Mouse (Mus musculus): ENCODE data around the gene Cwc22. TPM values are rescaled to one million over a fixed set of nuclear protein-coding genes. Genes with fewer than 3 reads are reported as not detected.

Gene Cwc22
- polyA plus RNA-seq, 1 experiment from 2014 or later = 18.8 TPM

DNA sequence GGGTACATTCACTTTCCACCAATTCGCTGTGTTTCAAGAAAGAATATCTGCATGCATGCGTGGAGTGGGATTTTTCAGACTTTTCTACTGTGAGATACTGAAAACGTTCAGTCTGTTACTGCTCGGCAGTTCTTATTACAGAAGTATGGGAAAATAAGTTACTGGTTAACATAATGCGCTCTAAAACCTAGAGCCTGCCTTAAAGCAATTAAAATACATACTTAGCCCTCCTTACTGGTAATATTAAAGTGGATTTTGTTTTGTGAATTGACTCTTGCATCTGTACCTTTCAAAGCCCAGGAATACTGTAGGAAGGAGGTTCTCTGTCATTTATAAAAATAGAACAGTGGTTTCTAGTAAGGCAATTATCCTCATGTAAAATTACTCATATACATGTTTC lies 56.8 kb downstream of the Cwc22 start:
- peaks cover 19% of the 10 kb centered on the region for H3K36me3 ChIP-seq (ENCODE audit: control insufficient read depth, insufficient read depth, low read length)
- no peak overlapping the region for H3K9ac ChIP-seq (ENCODE audit: low read length)
- H3K4me3 ChIP-seq (ENCODE audit: control insufficient read depth in 1 of 2, insufficient read depth in 1 of 2, low read depth in 1 of 2, low read length in 2 of 2) = no peak overlapping the region
- no peaks in the 10 kb centered on the region for H3K27me3 ChIP-seq (ENCODE audit: control insufficient read depth, insufficient read depth, low read length)
- WGBS = 87% methylated on average over 5 of the region's 5 CpGs
- H3K27ac ChIP-seq (replicated peaks in 1 of 2; ENCODE audit: control insufficient read depth in 1 of 2, insufficient read depth in 1 of 2, low read depth in 2 of 2, low read length in 2 of 2) = no peak overlapping the region
- H3K4me1 ChIP-seq (ENCODE audit: control insufficient read depth in 2 of 2, insufficient read depth in 2 of 2, low read length in 2 of 2) = no peaks in the 10 kb centered on the region
- no peak for ATAC-seq (ENCODE audit: insufficient number of reproducible peaks, insufficient read depth, low FRiP score, low read depth)
- H3K4me2 ChIP-seq (ENCODE audit: low read length) = no peak overlapping the region
- H3K9me3 ChIP-seq (ENCODE audit: control insufficient read depth, low read length) = peaks cover 3% of the 10 kb centered on the region; the same call in 1 of the 2 replicates

DNA sequence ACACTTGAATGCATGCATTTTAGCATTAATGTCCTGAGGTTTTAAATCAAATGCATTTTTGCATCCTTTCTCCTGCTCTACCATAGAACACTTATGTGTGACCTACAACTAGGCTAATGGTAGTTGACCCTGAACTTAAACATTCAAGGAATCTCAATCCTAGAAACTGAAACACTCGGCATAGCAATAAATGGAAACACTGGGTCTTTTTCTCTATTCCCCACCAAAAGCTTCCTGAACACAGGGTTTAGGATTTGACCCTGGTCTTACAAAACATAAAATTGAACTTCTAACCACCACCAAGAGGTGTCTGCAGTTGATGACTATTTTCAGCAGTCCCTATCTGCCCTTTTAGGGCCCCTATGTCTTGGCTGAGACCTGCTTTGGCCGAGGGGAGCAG lies 57.3 kb downstream of the Cwc22 start:
- WGBS = 70% methylated on average over 2 of the region's 2 CpGs
- H3K9ac ChIP-seq (ENCODE audit: low read length) = no peak overlapping the region

DNA sequence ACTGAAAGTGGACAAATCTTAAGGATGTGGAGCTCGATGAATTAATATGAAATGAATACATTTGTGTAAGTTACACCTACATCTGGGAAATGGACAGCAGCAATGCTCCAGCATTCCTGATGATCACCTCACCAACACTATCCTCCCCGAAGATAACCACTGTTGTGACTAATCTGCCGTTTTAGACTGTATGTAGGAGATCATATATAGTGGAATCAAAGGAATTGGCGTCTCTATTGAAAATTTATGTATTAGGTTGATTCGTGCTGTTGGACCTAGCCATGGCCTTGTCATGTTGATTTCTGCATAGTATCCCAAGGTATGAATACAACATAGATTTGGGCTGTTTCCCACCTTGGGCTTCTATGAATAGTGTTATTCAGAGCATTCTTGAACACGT lies 58.1 kb downstream of the Cwc22 start:
- H3K27me3 ChIP-seq (ENCODE audit: control insufficient read depth, insufficient read depth, low read length) = no peaks in the 10 kb centered on the region
- 87% methylated on average over 6 of the region's 6 CpGs for WGBS
- no peaks in the 10 kb centered on the region for H3K4me1 ChIP-seq (ENCODE audit: control insufficient read depth in 2 of 2, insufficient read depth in 2 of 2, low read length in 2 of 2)
- peaks cover 3% of the 10 kb centered on the region; the same call in 1 of the 2 replicates for H3K9me3 ChIP-seq (ENCODE audit: control insufficient read depth, low read length)
- no peak for ATAC-seq (ENCODE audit: insufficient number of reproducible peaks, insufficient read depth, low FRiP score, low read depth)
- H3K4me2 ChIP-seq (ENCODE audit: low read length) = no peak overlapping the region
- no peak overlapping the region for H3K27ac ChIP-seq (replicated peaks in 1 of 2; ENCODE audit: control insufficient read depth in 1 of 2, insufficient read depth in 1 of 2, low read depth in 2 of 2, low read length in 2 of 2)
- peaks cover 8% of the 10 kb centered on the region; the same call in 1 of the 2 replicates for H3K36me3 ChIP-seq (ENCODE audit: control insufficient read depth, insufficient read depth, low read length)
- H3K4me3 ChIP-seq (ENCODE audit: control insufficient read depth in 1 of 2, insufficient read depth in 1 of 2, low read depth in 1 of 2, low read length in 2 of 2) = no peak overlapping the region
- H3K9ac ChIP-seq (ENCODE audit: low read length) = no peak overlapping the region

More for the DNA sequence above, 57.3 kb downstream of the Cwc22 start:
- Histone ChIP-seq H3K4me2 (ENCODE audit: low read length) (no peak overlapping the region), H3K36me3 (ENCODE audit: control insufficient read depth, insufficient read depth, low read length) (peaks cover 15% of the 10 kb centered on the region), H3K9me3 (ENCODE audit: control insufficient read depth, low read length) (peaks cover 3% of the 10 kb centered on the region; the same call in 1 of the 2 replicates), H3K27ac (replicated peaks in 1 of 2; ENCODE audit: control insufficient read depth in 1 of 2, insufficient read depth in 1 of 2, low read depth in 2 of 2, low read length in 2 of 2) (no peak overlapping the region), H3K4me3 (ENCODE audit: control insufficient read depth in 1 of 2, insufficient read depth in 1 of 2, low read depth in 1 of 2, low read length in 2 of 2) (no peak overlapping the region), H3K4me1 (ENCODE audit: control insufficient read depth in 2 of 2, insufficient read depth in 2 of 2, low read length in 2 of 2) (no peaks in the 10 kb centered on the region), H3K27me3 (ENCODE audit: control insufficient read depth, insufficient read depth, low read length) (no peaks in the 10 kb centered on the region)
- no peak for ATAC-seq (ENCODE audit: insufficient number of reproducible peaks, insufficient read depth, low FRiP score, low read depth)

DNA sequence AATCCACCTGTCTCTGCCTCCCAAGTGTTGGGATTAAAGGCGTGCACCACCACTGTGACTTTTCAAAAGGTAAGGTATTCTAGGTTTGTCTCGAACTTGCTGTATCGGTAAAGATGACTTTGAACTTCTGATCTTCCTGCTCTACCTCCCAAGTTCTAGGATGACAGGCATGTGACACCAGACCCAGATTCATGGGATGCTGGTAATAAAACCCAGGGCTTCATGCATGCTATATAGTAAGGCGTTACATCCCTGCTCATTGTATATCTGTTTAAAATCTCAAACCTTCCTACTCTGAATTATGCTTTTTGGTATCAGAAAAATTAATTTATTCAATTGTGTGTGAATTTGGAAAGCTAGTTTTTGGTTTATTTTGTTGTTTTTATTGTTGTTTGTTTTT lies 59.0 kb downstream of the Cwc22 start:
- Histone ChIP-seq H3K27me3 (ENCODE audit: control insufficient read depth, insufficient read depth, low read length) (no peaks in the 10 kb centered on the region), H3K36me3 (ENCODE audit: control insufficient read depth, insufficient read depth, low read length) (no peaks in the 10 kb centered on the region), H3K4me2 (ENCODE audit: low read length) (no peak overlapping the region), H3K4me3 (ENCODE audit: control insufficient read depth in 1 of 2, insufficient read depth in 1 of 2, low read depth in 1 of 2, low read length in 2 of 2) (no peak overlapping the region), H3K9me3 (ENCODE audit: control insufficient read depth, low read length) (peaks cover 3% of the 10 kb centered on the region; the same call in 1 of the 2 replicates), H3K27ac (replicated peaks in 1 of 2; ENCODE audit: control insufficient read depth in 1 of 2, insufficient read depth in 1 of 2, low read depth in 2 of 2, low read length in 2 of 2) (no peak overlapping the region), H3K4me1 (ENCODE audit: control insufficient read depth in 2 of 2, insufficient read depth in 2 of 2, low read length in 2 of 2) (no peaks in the 10 kb centered on the region), H3K9ac (ENCODE audit: low read length) (no peak overlapping the region)
- 82% methylated on average over 4 of the region's 4 CpGs for whole genome bisulfite sequencing
- no peak for ATAC-seq (ENCODE audit: insufficient number of reproducible peaks, insufficient read depth, low FRiP score, low read depth)

DNA sequence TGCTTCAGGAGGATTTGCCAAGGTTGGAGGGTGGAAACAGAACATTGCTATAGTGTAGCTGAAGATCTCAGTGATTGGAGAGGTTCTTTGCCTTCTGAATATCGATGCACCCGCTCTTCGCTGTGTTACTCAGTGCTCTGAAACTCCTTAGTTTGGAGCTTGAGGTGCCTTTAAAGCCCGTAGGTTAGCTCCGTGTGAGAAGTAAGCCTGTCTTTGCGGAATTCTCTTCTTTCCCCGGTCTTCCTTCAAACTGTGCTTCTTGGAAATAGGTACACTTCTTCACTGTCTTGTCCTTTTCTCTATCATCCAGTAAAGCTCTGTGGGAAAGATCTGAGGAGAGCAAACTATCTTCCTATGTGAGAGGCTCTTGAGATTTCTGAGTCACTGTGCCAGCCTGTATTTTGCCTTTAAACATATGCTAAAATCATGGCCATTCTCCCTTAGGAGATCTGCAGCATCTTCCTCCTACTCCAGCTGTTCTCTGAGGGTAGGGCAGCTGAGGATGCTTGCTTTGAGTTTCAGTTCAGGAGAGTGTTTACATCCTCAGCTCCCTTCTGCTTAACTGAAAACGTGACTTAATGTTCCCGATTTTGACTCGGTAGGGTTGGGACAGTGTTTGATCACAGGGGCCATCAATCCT lies 60.6 kb downstream of the Cwc22 start:
- Histone ChIP-seq H3K27ac (replicated peaks in 1 of 2; ENCODE audit: control insufficient read depth in 1 of 2, insufficient read depth in 1 of 2, low read depth in 2 of 2, low read length in 2 of 2) (no peak overlapping the region), H3K4me3 (ENCODE audit: control insufficient read depth in 1 of 2, insufficient read depth in 1 of 2, low read depth in 1 of 2, low read length in 2 of 2) (no peak overlapping the region), H3K9ac (ENCODE audit: low read length) (no peak overlapping the region), H3K36me3 (ENCODE audit: control insufficient read depth, insufficient read depth, low read length) (no peaks in the 10 kb centered on the region), H3K9me3 (ENCODE audit: control insufficient read depth, low read length) (0 out of 2 replicates have a peak, but pooled peaks cover under 1% of the 10 kb centered on the region), H3K4me1 (ENCODE audit: control insufficient read depth in 2 of 2, insufficient read depth in 2 of 2, low read length in 2 of 2) (no peaks in the 10 kb centered on the region), H3K27me3 (ENCODE audit: control insufficient read depth, insufficient read depth, low read length) (no peaks in the 10 kb centered on the region), H3K4me2 (ENCODE audit: low read length) (no peak overlapping the region)
- ATAC-seq (ENCODE audit: insufficient number of reproducible peaks, insufficient read depth, low FRiP score, low read depth) = no peak
- WGBS = 78% methylated on average over 10 of the region's 10 CpGs

DNA sequence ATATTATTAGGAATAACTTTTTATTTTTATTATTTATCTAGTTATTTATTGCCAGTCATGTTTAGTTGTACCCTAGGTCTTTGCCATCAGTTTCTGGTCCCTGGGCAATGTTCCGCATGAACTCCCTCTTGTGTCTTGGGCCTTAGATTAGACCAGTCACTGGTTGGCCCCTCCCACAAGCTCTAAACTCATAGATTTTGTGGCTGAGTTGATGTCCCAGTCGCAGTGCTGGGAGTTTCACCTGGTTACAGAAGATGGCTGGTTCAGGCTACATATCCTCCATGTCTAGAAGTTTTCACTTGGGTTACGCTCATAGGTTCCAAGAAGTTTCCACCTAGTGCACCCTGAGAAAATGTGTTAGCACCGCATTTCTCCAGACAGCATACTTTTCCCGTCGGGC lies 61.1 kb downstream of the Cwc22 start:
- H3K27ac ChIP-seq (replicated peaks in 1 of 2; ENCODE audit: control insufficient read depth in 1 of 2, insufficient read depth in 1 of 2, low read depth in 2 of 2, low read length in 2 of 2) = no peak overlapping the region
- H3K4me2 ChIP-seq (ENCODE audit: low read length) = no peak overlapping the region
- no peak overlapping the region for H3K4me3 ChIP-seq (ENCODE audit: control insufficient read depth in 1 of 2, insufficient read depth in 1 of 2, low read depth in 1 of 2, low read length in 2 of 2)
- H3K9me3 ChIP-seq (ENCODE audit: control insufficient read depth, low read length) = no peaks in the 10 kb centered on the region
- H3K27me3 ChIP-seq (ENCODE audit: control insufficient read depth, insufficient read depth, low read length) = no peaks in the 10 kb centered on the region
- WGBS = 75% methylated on average over 6 of the region's 6 CpGs
- no peaks in the 10 kb centered on the region for H3K4me1 ChIP-seq (ENCODE audit: control insufficient read depth in 2 of 2, insufficient read depth in 2 of 2, low read length in 2 of 2)
- ATAC-seq (ENCODE audit: insufficient number of reproducible peaks, insufficient read depth, low FRiP score, low read depth) = no peak
- no peaks in the 10 kb centered on the region for H3K36me3 ChIP-seq (ENCODE audit: control insufficient read depth, insufficient read depth, low read length)
- H3K9ac ChIP-seq (ENCODE audit: low read length) = no peak overlapping the region

DNA sequence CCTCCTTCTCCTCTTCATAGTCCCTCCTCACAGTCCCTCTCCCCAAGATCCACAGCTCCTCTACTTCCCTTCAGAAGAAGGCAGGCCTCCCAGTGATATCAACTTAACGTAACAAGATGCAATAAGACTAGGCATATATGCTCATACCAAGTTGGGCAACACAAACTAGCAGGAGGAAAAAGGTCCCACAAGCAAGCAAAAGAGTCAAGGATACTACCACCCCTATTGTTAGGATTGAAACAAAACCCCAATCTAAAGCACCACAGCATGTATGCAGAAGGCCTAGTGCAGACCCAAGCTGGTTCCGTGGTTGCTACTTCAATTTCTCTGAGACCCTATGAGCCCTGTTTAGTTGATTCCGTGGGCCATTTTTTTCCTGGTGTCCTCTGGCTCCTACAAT lies 61.7 kb downstream of the Cwc22 start:
- Histone ChIP-seq H3K4me3 (ENCODE audit: control insufficient read depth in 1 of 2, insufficient read depth in 1 of 2, low read depth in 1 of 2, low read length in 2 of 2) (no peak overlapping the region), H3K9me3 (ENCODE audit: control insufficient read depth, low read length) (no peaks in the 10 kb centered on the region), H3K27ac (replicated peaks in 1 of 2; ENCODE audit: control insufficient read depth in 1 of 2, insufficient read depth in 1 of 2, low read depth in 2 of 2, low read length in 2 of 2) (no peak overlapping the region), H3K9ac (ENCODE audit: low read length) (no peak overlapping the region), H3K4me2 (ENCODE audit: low read length) (no peak overlapping the region), H3K36me3 (ENCODE audit: control insufficient read depth, insufficient read depth, low read length) (no peaks in the 10 kb centered on the region), H3K27me3 (ENCODE audit: control insufficient read depth, insufficient read depth, low read length) (no peaks in the 10 kb centered on the region), H3K4me1 (ENCODE audit: control insufficient read depth in 2 of 2, insufficient read depth in 2 of 2, low read length in 2 of 2) (no peaks in the 10 kb centered on the region)
- ATAC-seq (ENCODE audit: insufficient number of reproducible peaks, insufficient read depth, low FRiP score, low read depth) = no peak
- 81% methylated on average over 3 of the region's 3 CpGs for WGBS

DNA sequence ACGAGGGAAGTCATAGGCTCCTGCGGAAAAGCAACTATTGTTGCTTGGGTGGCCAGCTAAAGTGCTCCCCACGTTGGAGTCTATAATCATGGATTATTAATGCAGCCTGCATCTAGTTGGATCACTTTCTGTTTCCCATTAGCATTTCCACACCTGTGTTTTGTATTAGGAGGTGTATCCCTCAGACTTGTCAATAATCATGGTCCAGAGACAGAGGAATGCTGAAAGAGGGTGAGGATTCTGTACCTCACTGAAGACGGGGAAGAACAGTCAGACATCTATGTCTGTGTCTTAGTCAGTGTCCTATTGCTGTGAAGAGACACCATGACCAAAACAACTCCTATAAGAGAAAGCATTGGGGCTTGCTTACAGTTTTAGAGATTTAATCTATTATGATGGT lies 63.2 kb downstream of the Cwc22 start:
- Histone ChIP-seq H3K9me3 (ENCODE audit: control insufficient read depth, low read length) (no peaks in the 10 kb centered on the region), H3K9ac (ENCODE audit: low read length) (no peak overlapping the region), H3K4me3 (ENCODE audit: control insufficient read depth in 1 of 2, insufficient read depth in 1 of 2, low read depth in 1 of 2, low read length in 2 of 2) (no peak overlapping the region), H3K4me1 (ENCODE audit: control insufficient read depth in 2 of 2, insufficient read depth in 2 of 2, low read length in 2 of 2) (no peaks in the 10 kb centered on the region), H3K36me3 (ENCODE audit: control insufficient read depth, insufficient read depth, low read length) (no peaks in the 10 kb centered on the region), H3K27ac (replicated peaks in 1 of 2; ENCODE audit: control insufficient read depth in 1 of 2, insufficient read depth in 1 of 2, low read depth in 2 of 2, low read length in 2 of 2) (no peak overlapping the region), H3K27me3 (ENCODE audit: control insufficient read depth, insufficient read depth, low read length) (no peaks in the 10 kb centered on the region), H3K4me2 (ENCODE audit: low read length) (no peak overlapping the region)
- no peak for ATAC-seq (ENCODE audit: insufficient number of reproducible peaks, insufficient read depth, low FRiP score, low read depth)
- WGBS = 87% methylated on average over 4 of the region's 4 CpGs

Measured in heart, embryonic 14.5 days (tissue).